Mouse (Mus musculus): Measurements from ENCODE around the gene Nat10.

The Nat10 gene

GRCm38 (mm10) chr2:103760906-103761716, at the start of gene Nat10:
Gene Nat10, minus strand, starts transcription at chr2:103761270.
- peak; percentile 98 for DNase-seq

GRCm38 (mm10) chr2:103810412-103810811, 49.3 kb upstream of the Nat10 start:
- no peak for DNase-seq

GRCm38 (mm10) chr2:103808466-103808865, 47.4 kb upstream of the Nat10 start:
- DNase-seq: no peak

GRCm38 (mm10) chr2:103803770-103804530, 42.9 kb upstream of the Nat10 start:
- no peak for DNase-seq

- no peak for DNase-seq
These were observed 41.4 kb upstream of the Nat10 start for GRCm38 (mm10) chr2:103802422-103802821.

GRCm38 (mm10) chr2:103797491-103798009, 36.5 kb upstream of the Nat10 start, which contains the start of gene Caprin1:
Gene Caprin1, minus strand, starts transcription at chr2:103797649.
- peak; percentile 97 for DNase-seq

- DNase-seq: peak; percentile 95
These were observed 35.9 kb upstream of the Nat10 start for GRCm38 (mm10) chr2:103796861-103797466.

- DNase-seq: peak; percentile 73
These were observed 35.3 kb upstream of the Nat10 start for GRCm38 (mm10) chr2:103796211-103796860.

GRCm38 (mm10) chr2:103795843-103796210, 34.8 kb upstream of the Nat10 start:
- peak; percentile 89 for DNase-seq

GRCm38 (mm10) chr2:103792009-103792408, 30.9 kb upstream of the Nat10 start:
- no peak for DNase-seq

GRCm38 (mm10) chr2:103785735-103786134, 24.7 kb upstream of the Nat10 start:
- DNase-seq: no peak

- no peak for DNase-seq
These were observed 23.6 kb upstream of the Nat10 start for GRCm38 (mm10) chr2:103784621-103785020.

- DNase-seq: no peak
These were observed 1.4 kb upstream of the Nat10 start for GRCm38 (mm10) chr2:103762492-103762891.

- no peak for DNase-seq
These were observed 923 bp upstream of the Nat10 start for GRCm38 (mm10) chr2:103761993-103762392.

- DNase-seq: peak; percentile 15
These were observed 649 bp downstream of the Nat10 start for GRCm38 (mm10) chr2:103760421-103760820.

GRCm38 (mm10) chr2:103755458-103756085, 5.5 kb downstream of the Nat10 start:
- no peak for DNase-seq

GRCm38 (mm10) chr2:103754614-103755013, 6.5 kb downstream of the Nat10 start:
- DNase-seq: no peak

GRCm38 (mm10) chr2:103751771-103752170, 9.3 kb downstream of the Nat10 start:
- no peak for DNase-seq

GRCm38 (mm10) chr2:103749091-103749490, 12.0 kb downstream of the Nat10 start:
- no peak for DNase-seq

- DNase-seq: no peak
These were observed 13.2 kb downstream of the Nat10 start for GRCm38 (mm10) chr2:103747891-103748290.

GRCm38 (mm10) chr2:103746761-103747160, 14.3 kb downstream of the Nat10 start:
- DNase-seq: no peak

- DNase-seq: no peak
These were observed 15.0 kb downstream of the Nat10 start for GRCm38 (mm10) chr2:103746096-103746495.
